Mouse (Mus musculus) gastrocnemius, postnatal 4 days (tissue): ENCODE data around the gene Tacc3. TPM values are rescaled to one million over a fixed set of nuclear protein-coding genes. Genes with fewer than 3 reads are reported as not detected.
A peak's percentile ranks its signal among the peaks of the same experiment; 100 is the strongest.

Experiments
- DNase-seq, 2 experiments: peaks; one replicate each; pipeline ENCODE4 v3.0.0; 2021 to 2022; ENCODE audit warnings: low spot score in 2 of 2, mixed read lengths in 2 of 2
- long read RNA-seq, 2 experiments: library from polyadenylated mRNA; stranded (forward); transcript quantifications; one replicate each; pipeline ENCODE4 v2.0.0; 2021
- total RNA-seq, 2 experiments: library from RNA; stranded (reverse); gene quantifications; 2 replicates each; pipeline ENCODE4 v1.2.3; 2021

The Tacc3 gene
- 10 to 100 TPM; 31.2 to 33.7 TPM for total RNA-seq
- long read RNA-seq, experiment 1, transcript Tacc3-203 (15 exons, 2,187 nt), result major isoform, 18 of 55 reads
- long read RNA-seq, experiment 1, partial matches to known transcripts, result 7 of 55 reads
- long read RNA-seq, experiment 1, other reads (novel, unspliced or antisense), result 28 of 55 reads
- long read RNA-seq, experiment 2, transcript Tacc3-203 (15 exons, 2,187 nt), result major isoform, 21 of 64 reads
- long read RNA-seq, experiment 2, partial matches to known transcripts, result 8 of 64 reads
- long read RNA-seq, experiment 2, other reads (novel, unspliced or antisense), result 35 of 64 reads

- DNase-seq, result peak; percentile 89 to 96
Observed at GRCm38 (mm10) chr5:33657787-33658663, at the start of gene Tacc3, which contains the start of gene Tmem129. Tacc3 (plus strand) TSS chr5:33658128. Tmem129 (minus strand) TSS chr5:33658416.

GRCm38 (mm10) chr5:33609226-33609625 lies 48.7 kb upstream of the Tacc3 start:
- no peak for DNase-seq

DNA sequence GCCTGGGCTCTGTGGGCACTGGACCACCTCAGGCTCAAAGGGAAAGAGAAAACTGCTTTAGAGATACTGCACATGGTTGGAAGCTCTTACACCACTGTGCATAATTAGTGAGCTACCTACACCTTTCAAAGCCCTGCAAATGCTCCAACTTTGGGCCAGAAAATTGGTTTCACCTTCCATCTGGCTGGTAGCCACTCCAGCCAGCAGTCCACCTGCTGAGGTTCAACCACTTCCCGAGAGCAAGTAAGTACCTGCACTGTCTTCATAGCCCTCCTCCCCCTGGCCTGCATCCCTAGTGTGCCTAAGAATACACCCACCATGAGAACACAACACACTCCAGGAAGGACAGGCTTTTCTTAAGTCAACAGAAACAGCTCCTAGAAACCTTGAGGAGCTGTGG lies 46.1 kb upstream of the Tacc3 start:
- DNase-seq, result no peak

- no peak for DNase-seq
Observed at GRCm38 (mm10) chr5:33614391-33614790, 43.5 kb upstream of the Tacc3 start.

DNA sequence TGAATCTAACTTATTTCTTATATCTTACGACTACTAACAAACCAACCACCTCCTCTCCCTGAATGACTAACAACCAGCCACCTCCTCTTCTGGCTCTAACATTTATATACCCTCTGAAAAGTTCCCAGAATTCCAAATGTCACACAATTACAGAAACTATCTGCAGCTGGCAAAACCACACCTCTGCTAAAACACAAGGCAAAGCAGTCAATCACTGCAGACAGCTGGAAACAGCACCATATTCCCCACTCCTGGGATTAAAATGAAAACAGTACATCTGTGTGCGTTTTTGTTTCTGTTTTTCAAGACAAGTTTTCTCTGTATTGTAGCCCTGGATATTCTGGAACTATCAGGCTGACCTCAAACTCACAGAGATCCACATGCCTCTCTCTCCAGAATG lies 35.3 kb upstream of the Tacc3 start:
- no peak for DNase-seq

DNA sequence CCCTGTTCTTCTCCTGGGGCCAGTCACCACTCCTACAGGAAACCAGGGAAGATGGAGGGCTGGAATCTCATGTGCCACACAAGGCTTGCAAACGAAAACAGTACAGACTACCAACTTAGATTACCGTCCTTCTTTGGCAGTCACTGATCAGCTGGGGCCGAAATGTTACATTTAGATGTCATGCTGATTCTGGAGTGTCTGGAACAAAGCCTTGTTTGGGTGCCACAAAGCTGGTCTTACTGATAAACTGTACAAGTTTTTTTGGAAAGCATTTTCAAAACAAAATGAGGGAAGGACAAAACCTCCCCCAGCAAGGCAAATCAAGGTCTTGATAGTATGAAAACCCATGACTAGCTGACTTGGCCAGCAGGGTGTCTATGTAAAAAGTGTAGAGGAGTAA lies 34.2 kb upstream of the Tacc3 start:
- DNase-seq, result no peak

DNA sequence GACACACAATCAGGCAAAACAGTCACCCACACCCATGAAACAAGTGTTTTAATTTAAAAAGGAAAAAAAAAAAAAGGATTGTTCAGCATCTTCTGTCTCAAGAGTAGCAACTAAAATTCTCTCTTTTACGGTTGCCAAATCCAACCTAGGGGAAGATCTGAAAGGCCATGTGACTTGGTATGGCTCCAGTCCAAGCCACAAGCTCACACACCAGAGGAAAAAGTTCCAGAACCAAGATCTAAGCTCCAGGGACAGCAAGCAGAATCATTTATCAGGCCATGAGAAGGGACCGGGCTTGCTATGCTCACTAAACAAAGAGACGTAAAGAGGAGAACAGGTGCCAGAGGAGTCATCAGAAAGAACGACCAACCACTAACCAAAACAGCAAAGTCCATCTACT lies 30.0 kb upstream of the Tacc3 start:
- DNase-seq, result no peak

- DNase-seq, result peak in 1 of 2 experiments; percentile 22
Observed at GRCm38 (mm10) chr5:33628820-33629300, 29.1 kb upstream of the Tacc3 start.

GRCm38 (mm10) chr5:33629301-33629987 lies 28.5 kb upstream of the Tacc3 start, which contains the start of the genes Fam53a and Gm9903:
Fam53a (minus strand) TSS chr5:33629635.
Gm9903 (plus strand) TSS chr5:33629925.
- peak; percentile 100 for DNase-seq

GRCm38 (mm10) chr5:33630061-33630460 lies 27.9 kb upstream of the Tacc3 start:
- DNase-seq, result peak in 1 of 2 experiments; percentile 24

GRCm38 (mm10) chr5:33630615-33631014 lies 27.3 kb upstream of the Tacc3 start:
- DNase-seq, result no peak

- no peak for DNase-seq
Observed at GRCm38 (mm10) chr5:33632526-33632925, 25.4 kb upstream of the Tacc3 start.

GRCm38 (mm10) chr5:33635361-33635760 lies 22.6 kb upstream of the Tacc3 start:
- DNase-seq, result no peak

GRCm38 (mm10) chr5:33637606-33638350 lies 20.1 kb upstream of the Tacc3 start:
- DNase-seq, result no peak

DNA sequence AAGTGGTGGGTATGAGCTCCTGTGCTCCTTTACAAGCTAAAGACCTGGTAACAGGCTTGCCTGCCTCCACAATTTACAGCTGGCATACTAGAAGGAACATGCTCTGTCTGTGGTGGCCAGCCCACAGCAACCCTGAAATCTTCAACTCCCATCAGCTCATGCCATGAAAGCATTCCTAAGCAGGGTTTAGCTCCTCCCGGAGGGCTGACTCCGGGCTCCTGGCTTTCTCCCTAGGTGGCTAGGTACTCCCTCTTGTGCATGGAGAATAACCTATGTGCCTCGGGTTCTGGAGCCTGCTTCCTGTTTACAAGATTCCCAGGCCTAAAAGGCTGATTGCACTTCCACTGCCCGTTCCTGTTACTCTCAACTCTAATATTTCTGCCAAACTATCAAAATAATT lies 19.1 kb upstream of the Tacc3 start:
- DNase-seq, result no peak

DNA sequence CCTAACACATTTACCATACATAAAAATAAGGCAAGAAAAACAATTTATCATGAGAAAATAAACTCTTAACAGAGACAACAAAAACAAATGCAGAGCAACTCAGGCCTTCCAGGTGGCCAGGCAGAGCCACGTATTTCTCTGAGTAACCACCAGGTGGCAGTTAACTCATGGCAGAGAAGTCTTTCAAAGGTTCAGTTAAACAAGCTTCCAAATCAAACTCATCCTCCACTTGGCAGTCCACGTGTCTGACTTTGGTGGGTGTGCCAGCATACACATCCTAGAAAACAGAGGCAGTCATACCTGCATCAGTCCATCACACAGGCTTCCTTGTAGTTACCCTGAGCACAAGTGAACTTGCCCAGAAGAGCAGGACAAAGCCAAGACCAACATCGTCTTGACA lies 17.3 kb upstream of the Tacc3 start:
- DNase-seq, result no peak

- DNase-seq, result no peak
Observed at GRCm38 (mm10) chr5:33651017-33651416, 6.9 kb upstream of the Tacc3 start.

- no peak for DNase-seq
Observed at GRCm38 (mm10) chr5:33651541-33651920, 6.4 kb upstream of the Tacc3 start.

- DNase-seq, result peak; percentile 93 to 96
Observed at GRCm38 (mm10) chr5:33651921-33652782, 5.8 kb upstream of the Tacc3 start, which contains the start of gene Slbp. Slbp (minus strand) TSS chr5:33652574.

- no peak for DNase-seq
Observed at GRCm38 (mm10) chr5:33652783-33653173, 5.2 kb upstream of the Tacc3 start.
